Mouse (Mus musculus) cerebellum, adult 18-20 months (tissue): ENCODE results near the gene Uckl1.

Source experiments
- DNase-seq, 2 experiments: peaks; one replicate each; pipeline ENCODE4 v3.0.0; 2021

Uckl1 gene

DNA sequence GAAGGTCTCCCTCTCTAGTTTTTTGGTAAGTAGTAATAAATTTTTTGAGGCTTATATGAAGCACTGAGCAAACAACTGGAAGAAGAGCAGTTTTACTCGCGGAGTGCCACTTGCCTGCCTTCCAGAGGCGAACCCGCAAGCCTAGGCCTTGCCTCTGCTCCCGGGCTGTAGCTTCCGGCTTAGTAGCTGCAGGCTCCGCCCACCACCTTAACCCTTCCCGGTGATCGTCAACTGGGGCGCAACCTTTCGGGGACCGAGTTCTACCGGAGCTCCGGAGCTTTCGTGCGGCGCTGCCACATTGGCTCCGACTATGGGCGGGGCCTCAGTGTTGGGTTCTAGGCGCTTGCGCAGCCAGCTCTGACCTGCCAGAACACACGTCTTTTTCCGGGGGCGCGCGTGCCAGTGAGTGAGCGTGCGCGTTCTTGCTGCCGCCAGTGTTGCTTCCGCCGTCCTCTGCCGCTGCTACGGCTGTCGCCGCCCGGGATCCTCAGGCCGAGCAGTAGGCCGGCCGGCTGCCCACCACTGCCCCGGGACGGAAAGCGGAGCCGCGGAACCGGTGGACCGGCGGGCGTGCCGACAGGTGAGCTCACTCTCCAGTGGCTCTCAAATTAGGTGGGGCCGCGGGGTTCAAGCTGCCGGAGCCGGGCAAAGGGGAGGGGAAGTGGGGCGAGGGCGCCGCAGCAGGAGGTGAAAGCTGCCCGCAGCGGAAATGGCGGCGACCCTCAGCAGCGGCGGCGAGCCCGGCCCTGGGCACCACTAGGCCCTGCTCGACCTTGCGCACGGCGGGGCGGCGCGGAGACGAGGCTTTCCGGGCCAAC, 64.4 kb downstream of the Uckl1 start, which contains the start of gene Dnajc5:
Gene Dnajc5 (plus strand): TSS at position 368 of the 818 bp plus-strand sequence.
- peak; percentile 98 to 99 for DNase-seq

GRCm38 (mm10) chr2:181519201-181519600, 65.5 kb downstream of the Uckl1 start:
- no peak for DNase-seq
